Mouse (Mus musculus) CH12.LX (cell line): ENCODE measurements around the gene Kcnip4. TPM values are rescaled to one million over a fixed set of nuclear protein-coding genes. Genes with fewer than 3 reads are reported as not detected.

Source experiments
- DNase-seq: peaks from one replicate; pipeline ENCODE4 v3.0.0-alpha.2; 2013; ENCODE audit errors: extremely low read depth
- H3K27ac ChIP-seq: 2 replicates; pipeline ENCODE4 v1.5.1; 2012; ENCODE audit warnings: low read depth, mild to moderate bottlenecking, control low read depth, moderate library complexity; ENCODE audit not compliant: insufficient read depth
- H3K27me3 ChIP-seq: replicated peaks from 2 replicates; pipeline ENCODE3; 2012; ENCODE audit warnings: inconsistent platforms
- H3K36me3 ChIP-seq, 2 experiments: replicated peaks in 1 of 2; 2 replicates each; pipeline versions ENCODE3 to v1.6.1; 2012; ENCODE audit warnings: inconsistent platforms in 1 of 2, low read length in 1 of 2, mild to moderate bottlenecking in 1 of 2, mixed read lengths in 1 of 2, moderate library complexity in 1 of 2; ENCODE audit not compliant: control insufficient read depth in 1 of 2, insufficient read depth in 1 of 2
- H3K4me1 ChIP-seq, 2 experiments: 2 replicates each; pipeline ENCODE4 v1.6.1; 2012; ENCODE audit warnings: inconsistent platforms in 1 of 2, moderate library complexity in 1 of 2; ENCODE audit not compliant: insufficient read depth in 2 of 2, control insufficient read depth in 1 of 2
- H3K4me2 ChIP-seq: 2 replicates; pipeline ENCODE4 v1.6.1; 2012; ENCODE audit warnings: low read depth, mild to moderate bottlenecking, control low read depth; ENCODE audit not compliant: poor library complexity, insufficient read depth, severe bottlenecking
- H3K4me3 ChIP-seq, 3 experiments: fragments of 150-350 bp in 1 of 3; sonication (generic) in 1 of 3; replicated peaks in 1 of 3; 2 replicates each; pipeline versions ENCODE3 to v1.5.1; 2011 to 2012; ENCODE audit warnings: low read depth in 2 of 3, low read length in 2 of 3, mild to moderate bottlenecking in 2 of 3, moderate library complexity in 2 of 3, control low read depth in 1 of 3, improper control_type of control experiment in 1 of 3, inconsistent platforms in 1 of 3, mixed read lengths in 1 of 3; ENCODE audit not compliant: poor library complexity in 1 of 3
- H3K79me2 ChIP-seq: replicated peaks from 2 replicates; pipeline ENCODE4 v1.6.1; 2012; ENCODE audit warnings: mild to moderate bottlenecking, moderate library complexity; ENCODE audit not compliant: control insufficient read depth, poor library complexity, insufficient read depth, severe bottlenecking; ENCODE audit errors: extremely low read depth
- H3K9ac ChIP-seq: 2 replicates; pipeline ENCODE4 v1.6.1; 2012; ENCODE audit warnings: low read depth, mild to moderate bottlenecking, control low read depth, moderate library complexity; ENCODE audit not compliant: insufficient read depth
- H3K9me3 ChIP-seq: replicated peaks from 2 replicates; pipeline ENCODE3; 2012; ENCODE audit warnings: low read length, inconsistent platforms, mixed read lengths
- JUN ChIP-seq: IDR thresholded peaks from 2 replicates; pipeline ENCODE4 v1.6.1; 2011; ENCODE audit warnings: low read depth, mild to moderate bottlenecking, low read length, improper control_type of control experiment, moderate library complexity; ENCODE audit not compliant: insufficient read depth
- MAX ChIP-seq: IDR thresholded peaks from 2 replicates; pipeline ENCODE4 v1.6.1; 2011; ENCODE audit warnings: low read length, improper control_type of control experiment
- RAD21 ChIP-seq: IDR thresholded peaks from 2 replicates; pipeline ENCODE4 v1.6.1; 2011; ENCODE audit warnings: low read depth, mild to moderate bottlenecking, low read length, improper control_type of control experiment, moderate library complexity
- TBP ChIP-seq: conservative IDR thresholded peaks from 2 replicates; pipeline ENCODE4 v1.6.1; 2011; ENCODE audit warnings: low read depth, low read length, improper control_type of control experiment
- TCF12 ChIP-seq: IDR thresholded peaks from 2 replicates; pipeline ENCODE4 v1.6.1; 2014; ENCODE audit warnings: low read depth, mild to moderate bottlenecking, inconsistent platforms, low read length, improper control_type of control experiment
- dilution Hi-C: fragments of 300-500 bp; cut with MboI; formaldehyde crosslinking; loops from 2 replicates; pipeline ENCODE4 v1.14.3; 2020; ENCODE audit warnings: low sequenced_read_pairs; ENCODE audit not compliant: extremely low pct_unique_long_range_greater_than_20kb, extremely low pct_ligation_motif_present
- in situ Hi-C: fragments of 300-500 bp; cut with MboI; formaldehyde crosslinking; loops from 3 replicates; pipeline ENCODE4 v1.14.3; 2019; ENCODE audit warnings: low sequenced_read_pairs, low pct_ligation_motif_present, low pct_unique_long_range_greater_than_20kb, mixed read lengths
- polyA plus RNA-seq: library from polyadenylated mRNA; unstranded; fragments of >175 nt; gene quantifications from 2 replicates; pipeline ENCODE4 v1.2.1, GENCODE M21; 2012; ENCODE audit warnings: low read depth; ENCODE audit not compliant: insufficient read length
- total RNA-seq, 2 experiments: library from RNA; depleted of rRNA; stranded (reverse); fragments of 300-350 nt in 1 of 2; fragments of >200 nt in 1 of 2; gene quantifications; 2 replicates each; pipeline ENCODE4 v1.2.3; 2012 to 2014

Gene Kcnip4
- total and polyA plus RNA-seq, 3 experiments: 0.80 TPM; not detected in 2

- H3K4me3 ChIP-seq: no peak overlapping the region
- in situ Hi-C loops: no loop called here
Observed at GRCm38 (mm10) chr5:48340808-48341433, 1183.8 kb downstream of the Kcnip4 start.

More at GRCm38 (mm10) chr5:48340808-48341433, 1183.8 kb downstream of the Kcnip4 start:
- dilution Hi-C loops: no loop called here
- Histone ChIP-seq H3K36me3 (no peaks in the 10 kb centered on the region), H3K27ac (no peak overlapping the region), H3K27me3 (no peaks in the 10 kb centered on the region), H3K4me2 (no peak overlapping the region), H3K9ac (no peak overlapping the region), H3K9me3 (no peaks in the 10 kb centered on the region), H3K4me1 (no peaks in the 10 kb centered on the region), H3K79me2 (no peaks in the 10 kb centered on the region)
- TF ChIP-seq RAD21: no peak
- no peak for TF ChIP-seq TCF12
- TF ChIP-seq JUN: no peak
- TF ChIP-seq MAX: no peak
- no peak for TF ChIP-seq TBP
- DNase-seq: no peak
